Mouse (Mus musculus) v-Abl transformed pro-B cells (cell line): ENCODE measurements around the gene Dlx5.

Experiments used
- in situ Hi-C, 2 experiments: fragments of 400-800 bp; cut with MboI; formaldehyde crosslinking; loops; one replicate each; pipeline ENCODE4 v1.15.1; 2025; ENCODE audit not compliant: unreplicated experiment in 2 of 2

The Dlx5 gene

DNA sequence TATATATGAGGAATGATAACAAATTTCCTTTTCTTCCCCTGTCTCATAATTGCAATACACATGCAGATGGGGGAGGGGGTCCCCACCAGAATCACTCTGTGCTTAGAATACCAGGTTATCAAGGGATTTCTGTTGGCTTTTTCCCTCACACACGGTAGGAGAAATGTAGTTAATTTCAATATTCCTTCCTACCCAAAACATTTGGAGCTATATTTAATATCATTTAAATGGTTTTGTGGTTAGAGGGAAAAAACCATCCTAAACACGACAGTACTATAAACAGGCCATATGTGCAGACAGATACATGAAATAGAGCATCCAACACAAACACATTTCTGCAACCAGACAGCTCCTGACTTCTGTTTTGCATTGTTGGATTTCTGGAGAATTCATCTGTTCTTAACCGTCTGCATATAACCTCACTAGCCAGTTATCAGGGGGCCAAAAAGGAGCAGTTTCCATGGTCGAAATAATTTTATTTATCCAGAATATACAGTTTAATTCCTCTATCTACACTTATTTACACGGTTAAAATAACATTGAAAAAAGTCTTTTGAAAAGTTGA is 4.5 kb downstream of the Dlx5 start:
- in situ Hi-C loops = no loop called here

DNA sequence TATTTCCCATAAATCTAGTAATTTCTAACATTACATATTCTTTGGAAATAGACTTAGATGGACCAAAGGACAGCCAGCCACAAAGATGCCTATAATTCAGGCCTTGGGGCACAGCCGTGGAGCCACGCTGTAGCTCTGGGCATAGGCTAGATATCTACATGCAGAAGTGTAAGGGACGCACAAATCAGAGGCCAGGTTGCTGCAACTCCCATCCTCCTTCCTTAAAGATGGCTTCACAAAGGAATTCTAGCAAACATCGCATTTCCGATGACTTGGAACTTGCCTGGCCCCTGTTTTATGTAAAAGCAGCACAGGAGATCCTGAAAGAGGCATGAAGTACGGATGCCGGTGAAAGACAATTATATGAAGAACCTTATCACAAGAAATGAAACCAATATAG is 5.2 kb downstream of the Dlx5 start:
- in situ Hi-C loops = no loop called here

DNA sequence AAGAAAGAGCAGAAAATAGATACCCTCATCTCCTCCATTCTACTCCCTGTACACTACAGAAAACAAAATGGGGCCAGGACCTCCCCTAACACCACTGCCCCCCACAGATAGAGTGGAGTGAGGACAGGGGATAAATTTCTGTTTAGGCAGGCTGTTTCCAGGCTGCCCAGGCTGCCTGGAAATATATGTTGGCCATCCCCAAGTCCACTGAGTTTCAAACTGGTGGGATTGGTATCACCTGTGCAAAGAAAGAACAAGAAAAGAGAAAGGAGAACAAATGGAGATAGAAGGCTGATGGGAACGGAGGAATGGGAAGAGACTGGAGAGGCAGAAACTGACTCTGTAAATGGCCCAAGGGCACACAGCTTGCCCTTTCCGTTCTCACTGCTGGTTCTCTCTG is 5.7 kb downstream of the Dlx5 start:
- in situ Hi-C loops = no loop called here

DNA sequence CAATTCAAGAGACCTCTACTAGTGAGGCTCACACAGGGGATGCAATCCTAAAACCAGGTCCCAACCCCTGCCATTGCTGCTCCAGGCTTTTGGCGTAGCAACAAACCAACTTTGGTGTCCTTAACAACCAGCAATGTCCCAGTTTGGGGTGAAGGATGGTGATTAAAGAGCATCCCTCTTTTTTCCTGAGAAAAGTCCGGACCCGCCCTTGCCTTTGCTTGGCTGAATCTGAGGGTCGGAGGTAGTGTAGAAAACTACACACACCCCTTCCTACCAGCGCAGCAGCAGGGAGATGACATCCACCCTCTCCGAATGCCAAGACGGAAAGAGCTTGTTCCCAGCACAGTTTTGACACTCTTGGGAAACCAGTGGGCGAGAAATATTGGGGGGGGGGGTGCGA is 6.2 kb downstream of the Dlx5 start:
- in situ Hi-C loops = no loop called here

DNA sequence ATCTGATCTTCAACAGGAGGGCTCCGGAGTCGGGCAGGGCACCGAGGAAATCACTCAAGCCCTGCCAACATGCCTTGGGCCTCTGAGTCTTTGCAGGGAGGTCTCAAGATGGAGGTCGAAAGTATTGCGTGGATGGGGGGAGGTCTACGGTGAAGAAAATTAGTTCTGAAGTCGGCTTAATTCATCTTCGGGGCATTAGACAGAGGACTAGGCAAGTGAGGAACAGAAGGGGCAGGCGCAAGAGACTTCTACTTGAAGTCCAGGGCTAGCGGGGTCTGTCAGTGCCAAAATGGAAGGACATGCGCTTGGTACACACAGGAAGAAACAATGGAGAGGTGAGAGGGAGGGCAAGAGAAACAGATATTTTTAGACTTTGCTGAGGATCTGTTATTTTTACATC is 6.7 kb downstream of the Dlx5 start:
- in situ Hi-C loops = no loop called here

DNA sequence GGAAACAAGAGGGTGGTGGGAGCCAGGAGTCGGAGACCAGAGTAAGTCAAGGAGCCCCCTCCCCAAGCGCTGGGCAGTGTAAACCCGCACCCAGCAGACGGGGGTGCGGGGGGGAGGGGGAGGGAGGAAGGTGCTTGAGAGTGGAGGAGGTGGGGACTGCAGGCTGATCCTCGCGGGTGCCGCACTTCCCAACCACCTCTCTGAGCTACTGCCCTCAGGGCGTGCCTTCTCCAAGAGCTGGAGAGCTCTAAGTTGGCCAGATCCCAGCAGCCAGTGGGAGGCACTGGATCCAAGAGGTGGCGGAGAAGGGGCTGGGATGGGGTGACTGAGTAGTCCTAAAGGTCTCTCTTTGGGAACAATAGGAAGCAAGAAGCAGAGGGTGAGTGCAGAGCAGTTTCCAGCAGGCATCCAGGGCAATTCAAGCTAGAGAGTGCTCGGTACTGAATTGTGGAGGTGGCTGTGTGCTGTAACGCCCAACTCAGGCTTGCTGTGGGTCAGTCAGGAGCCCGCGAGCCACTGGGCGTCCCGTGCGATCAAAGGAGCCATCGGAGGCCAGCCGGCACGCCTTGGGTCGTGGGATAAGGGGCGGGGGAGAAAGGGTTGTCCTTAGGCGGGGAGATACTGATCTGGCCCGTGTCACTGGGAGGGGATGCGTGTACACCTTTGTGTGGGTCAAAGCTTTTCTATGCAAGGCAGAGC is 7.7 kb downstream of the Dlx5 start:
- in situ Hi-C loops = no loop called here

DNA sequence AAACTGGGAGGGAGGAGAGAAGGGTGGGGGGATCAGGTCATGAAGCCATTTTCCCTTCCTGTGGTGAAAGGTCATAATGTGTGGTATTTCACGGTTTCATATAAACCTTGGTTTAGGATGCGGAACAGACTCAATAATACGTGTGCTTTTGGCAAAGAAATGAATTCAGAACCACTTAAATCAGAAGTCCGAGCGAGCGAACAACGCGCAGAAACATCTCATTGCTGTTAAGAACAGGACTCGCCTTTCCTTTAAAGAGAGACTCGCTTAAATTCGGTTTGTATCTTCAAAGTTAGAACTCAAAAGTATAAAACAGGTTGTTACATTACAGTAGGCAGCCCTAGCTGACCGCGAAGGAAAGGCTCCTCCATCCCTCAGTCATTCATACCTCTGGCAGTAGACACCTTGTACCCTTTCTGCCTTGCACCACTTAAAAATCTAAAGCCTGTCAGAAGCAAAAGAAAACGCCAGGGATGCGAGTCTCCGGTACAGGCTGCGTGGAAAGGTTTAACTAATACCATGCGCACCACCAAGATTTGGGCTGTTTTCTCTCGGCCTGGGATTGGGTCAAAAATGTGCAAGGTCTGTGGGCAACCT is 8.3 kb downstream of the Dlx5 start:
- in situ Hi-C loops = no loop called here

DNA sequence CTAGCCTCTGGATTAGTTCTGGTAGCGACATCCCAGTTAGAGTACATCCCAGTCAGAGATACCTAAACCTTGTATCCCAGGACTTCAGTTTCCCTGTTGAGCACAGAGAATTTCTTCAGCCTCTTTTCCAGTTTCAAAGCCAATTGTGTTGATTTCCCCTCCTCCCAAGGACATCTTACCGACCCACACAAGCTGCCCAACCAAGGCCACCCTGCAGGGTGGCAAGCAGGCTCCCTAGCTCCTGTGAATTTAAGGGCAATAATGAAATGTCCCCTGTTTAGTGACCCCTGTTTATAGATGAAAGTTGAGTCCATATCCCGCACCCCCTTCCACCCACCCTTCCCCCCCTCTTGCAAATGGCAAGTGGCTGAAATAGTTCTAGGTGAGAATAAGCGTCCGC is 9.0 kb downstream of the Dlx5 start:
- in situ Hi-C loops = no loop called here

DNA sequence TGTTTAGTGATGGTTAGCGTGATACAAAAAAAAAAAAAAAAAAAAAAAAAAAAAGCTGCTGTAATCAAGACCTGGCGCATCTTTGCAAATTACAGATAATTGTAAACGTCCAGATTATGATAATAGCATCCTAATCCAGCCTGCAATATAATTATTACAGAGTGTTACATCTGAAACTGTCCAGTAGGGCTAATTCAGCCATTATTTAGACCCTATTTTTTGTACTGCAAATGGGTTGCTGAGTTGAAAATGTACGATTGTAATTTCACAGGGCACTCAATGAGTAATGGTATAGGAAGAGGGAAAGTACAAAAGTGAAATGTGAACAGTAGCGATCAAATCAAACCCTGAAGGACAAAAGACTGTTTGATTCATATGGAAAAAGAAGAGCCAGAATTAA is 10.2 kb downstream of the Dlx5 start:
- in situ Hi-C loops = no loop called here

DNA sequence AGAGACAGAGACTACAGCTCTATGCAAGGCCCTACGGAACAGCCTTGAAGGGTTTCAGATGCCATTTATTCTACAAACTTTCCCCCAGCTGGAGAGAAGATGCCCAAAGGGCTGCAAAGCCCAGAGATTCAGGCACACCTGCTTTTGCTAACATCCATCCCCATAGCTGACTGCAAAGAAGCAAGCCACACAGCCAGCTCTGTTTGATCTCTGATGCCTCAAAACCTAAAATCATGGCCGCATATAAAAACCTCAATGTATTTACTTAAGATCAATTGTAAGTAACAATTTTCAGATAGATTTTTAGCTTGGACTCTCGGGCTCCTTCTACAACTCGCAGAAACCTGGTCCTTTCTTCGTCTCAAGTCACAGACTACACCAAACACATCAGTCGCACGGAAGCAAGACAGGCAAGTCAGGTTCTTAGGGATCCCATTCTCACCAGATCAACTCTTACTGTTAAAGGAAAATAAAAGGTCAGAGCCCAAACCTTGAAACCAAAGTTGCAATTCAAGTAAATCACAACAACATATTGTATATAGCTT is 10.9 kb downstream of the Dlx5 start:
- in situ Hi-C loops = no loop called here

DNA sequence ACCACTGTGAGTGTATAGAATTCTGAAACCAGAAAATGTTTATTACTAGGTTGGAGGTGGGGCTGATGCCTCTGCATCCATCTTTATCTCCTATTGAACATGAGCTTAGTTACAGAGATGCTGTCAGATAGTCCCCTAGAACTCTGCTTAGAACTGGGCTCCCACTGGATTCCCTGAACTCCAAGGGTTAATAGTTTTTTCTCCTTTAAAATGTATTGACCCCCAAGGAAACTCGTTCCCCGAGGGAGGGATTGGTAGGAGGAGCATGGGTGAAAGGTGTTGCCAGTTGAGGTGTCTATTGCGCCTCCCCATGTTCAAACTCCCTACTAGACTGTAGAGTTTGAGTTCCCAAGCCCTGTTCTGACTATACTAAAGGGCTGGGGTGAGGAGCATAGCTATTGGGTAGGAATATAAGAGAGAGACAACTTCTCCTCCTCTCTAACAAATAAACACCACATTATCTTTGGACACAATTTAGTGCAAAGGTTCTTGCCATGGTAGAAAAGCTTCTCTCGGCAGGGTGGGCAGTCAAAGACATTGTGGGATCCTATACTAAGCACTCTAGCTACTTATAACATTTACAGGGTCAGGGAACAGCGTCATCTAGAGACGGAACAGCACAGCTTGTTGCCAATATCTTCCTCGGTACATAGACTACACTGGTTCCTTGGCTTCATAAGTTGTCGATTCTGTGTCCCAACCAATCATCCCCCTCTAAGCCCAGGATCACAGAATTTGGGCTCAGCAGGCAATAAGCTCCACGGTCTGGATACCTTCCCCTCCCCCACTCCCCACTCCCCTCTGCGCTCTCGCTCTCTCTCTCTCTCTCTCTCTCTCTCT is 11.7 kb downstream of the Dlx5 start:
- in situ Hi-C loops = no loop called here

DNA sequence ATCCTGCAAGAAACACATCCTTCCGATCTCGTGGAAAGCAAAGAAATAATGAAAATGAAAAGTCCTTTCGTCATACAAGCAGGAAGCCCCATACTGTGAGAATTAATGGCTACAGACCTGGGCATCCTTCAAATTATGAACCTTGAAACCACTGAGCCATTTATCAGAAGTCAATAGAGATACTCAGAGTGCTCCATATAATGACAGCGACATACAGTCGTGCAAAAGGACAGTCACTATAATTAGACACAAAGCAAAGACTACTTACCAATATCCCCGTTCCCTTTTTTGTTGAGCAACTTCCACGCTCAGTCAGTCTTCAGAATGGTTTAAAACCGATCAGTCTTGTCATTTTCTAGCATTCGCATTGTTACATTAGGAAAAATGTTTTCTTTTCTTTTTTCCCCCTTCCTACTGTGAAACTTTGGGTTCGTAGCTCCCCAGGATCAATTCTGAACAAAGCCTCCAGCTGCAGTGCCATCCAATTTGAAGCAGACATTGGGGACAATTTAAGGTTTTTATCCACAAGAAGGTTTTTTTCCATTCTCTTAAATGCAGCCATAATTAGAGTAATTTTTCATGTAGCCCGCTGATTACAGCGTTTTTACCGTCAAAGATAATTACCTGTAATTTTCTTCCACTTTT is 12.7 kb downstream of the Dlx5 start:
- in situ Hi-C loops = no loop called here

DNA sequence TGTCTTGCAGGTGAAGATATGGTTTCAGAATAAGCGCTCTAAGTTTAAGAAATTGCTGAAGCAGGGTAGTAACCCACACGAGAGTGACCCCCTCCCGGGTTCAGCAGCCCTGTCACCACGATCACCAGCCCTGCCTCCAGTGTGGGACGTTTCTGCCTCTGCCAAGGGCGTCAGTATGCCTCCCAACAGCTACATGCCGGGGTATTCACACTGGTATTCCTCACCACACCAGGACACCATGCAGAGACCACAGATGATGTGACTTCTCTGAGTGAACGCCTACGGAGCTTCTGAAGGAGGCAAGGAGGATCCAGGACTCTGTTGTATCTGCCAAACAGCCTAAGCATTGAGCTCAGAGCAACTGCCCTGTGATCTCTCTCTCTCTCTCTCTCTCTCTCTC is 14.9 kb downstream of the Dlx5 start:
- in situ Hi-C loops = no loop called here

DNA sequence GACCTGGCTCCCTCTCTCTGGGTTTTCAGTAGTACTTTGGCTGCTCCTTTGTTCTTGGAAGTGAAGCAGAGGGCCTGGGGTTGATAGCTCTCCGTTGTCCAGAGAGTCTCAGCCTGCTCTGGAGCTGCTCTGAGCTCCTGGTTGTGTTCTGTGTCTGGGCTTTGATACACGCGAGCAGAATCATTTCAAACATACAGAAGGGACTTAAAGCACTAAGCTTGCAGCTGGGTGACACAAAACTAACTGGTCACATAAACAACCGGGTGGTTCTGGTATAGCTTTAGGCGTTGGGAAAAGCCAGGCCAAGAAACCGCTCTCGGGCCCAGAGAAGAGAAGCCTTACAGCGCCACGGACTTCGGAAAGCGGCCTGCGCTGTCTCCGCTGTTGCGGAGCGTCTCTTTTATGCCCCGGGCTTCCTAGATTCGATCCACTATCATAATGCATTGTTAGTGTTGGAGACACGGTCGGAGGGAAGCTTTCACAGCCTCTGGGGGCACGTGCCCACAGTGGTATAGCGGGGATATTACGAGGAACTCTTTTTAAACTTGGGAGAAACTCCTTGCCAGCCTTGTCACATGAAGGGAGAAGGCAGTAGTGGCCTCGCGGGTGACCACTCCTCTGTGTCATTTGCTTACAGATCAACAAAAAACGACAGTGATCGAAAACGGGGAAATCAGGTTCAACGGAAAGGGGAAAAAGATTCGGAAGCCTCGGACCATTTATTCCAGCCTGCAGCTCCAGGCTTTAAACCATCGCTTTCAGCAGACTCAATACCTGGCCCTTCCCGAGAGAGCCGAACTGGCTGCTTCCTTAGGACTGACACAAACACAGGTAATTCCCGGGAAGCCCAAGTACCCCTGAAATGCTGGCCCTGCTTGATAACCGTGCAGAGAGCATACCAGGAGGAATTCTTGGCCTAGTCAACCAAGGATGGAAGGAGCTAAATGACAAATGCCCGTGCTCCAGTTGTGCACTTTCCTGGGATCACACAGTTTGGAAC is 17.1 kb downstream of the Dlx5 start:
- in situ Hi-C loops = no loop called here

DNA sequence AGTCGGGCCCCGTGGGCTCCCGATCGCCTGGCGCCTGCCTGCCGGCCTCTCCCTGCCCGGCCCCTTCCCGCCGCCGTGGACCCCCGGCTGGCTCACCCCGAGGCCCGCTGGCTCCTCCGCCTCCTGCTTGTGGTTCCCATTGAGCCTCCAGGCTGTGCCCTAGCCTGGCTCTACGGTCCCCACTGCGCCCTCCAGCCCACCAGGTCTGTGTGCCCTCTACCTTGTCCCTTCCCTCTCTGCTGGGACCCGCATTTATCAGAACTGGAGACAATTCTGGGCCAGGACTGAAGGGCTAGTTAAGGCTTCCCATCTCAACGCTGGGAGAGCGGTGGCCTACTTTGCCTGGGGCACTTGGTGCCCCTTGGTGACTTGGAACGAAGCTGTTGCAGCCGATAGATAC is 17.9 kb downstream of the Dlx5 start:
- in situ Hi-C loops = no loop called here

DNA sequence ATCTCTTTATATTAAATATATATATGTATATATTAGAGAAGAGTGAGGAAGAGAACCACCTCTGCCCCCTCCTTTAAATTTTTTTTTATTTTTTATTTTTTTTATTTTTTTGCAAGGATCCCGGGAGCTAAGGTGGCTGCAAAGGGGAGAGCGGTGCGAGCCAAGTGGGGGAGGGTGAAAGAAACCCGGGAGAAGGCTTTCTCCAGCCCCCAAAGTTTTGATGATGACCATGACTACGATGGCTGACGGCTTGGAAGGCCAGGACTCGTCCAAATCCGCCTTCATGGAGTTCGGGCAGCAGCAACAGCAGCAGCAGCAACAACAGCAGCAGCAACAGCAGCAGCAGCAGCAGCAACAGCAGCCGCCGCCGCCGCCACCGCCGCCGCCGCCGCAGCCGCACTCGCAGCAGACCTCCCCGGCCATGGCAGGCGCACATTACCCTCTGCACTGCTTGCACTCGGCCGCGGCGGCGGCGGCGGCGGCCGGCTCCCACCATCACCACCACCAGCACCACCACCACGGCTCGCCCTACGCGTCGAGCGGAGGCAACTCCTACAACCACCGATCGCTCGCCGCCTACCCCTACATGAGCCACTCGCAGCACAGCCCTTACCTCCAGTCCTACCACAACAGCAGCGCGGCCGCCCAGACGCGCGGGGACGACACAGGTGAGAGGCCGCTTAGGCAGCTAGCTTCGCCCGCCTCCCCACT is 18.6 kb downstream of the Dlx5 start, which contains the start of gene Dlx6:
Gene Dlx6, plus strand, starts transcription at position 175 of the 711 bp plus-strand sequence.
- in situ Hi-C loops = no loop called here

DNA sequence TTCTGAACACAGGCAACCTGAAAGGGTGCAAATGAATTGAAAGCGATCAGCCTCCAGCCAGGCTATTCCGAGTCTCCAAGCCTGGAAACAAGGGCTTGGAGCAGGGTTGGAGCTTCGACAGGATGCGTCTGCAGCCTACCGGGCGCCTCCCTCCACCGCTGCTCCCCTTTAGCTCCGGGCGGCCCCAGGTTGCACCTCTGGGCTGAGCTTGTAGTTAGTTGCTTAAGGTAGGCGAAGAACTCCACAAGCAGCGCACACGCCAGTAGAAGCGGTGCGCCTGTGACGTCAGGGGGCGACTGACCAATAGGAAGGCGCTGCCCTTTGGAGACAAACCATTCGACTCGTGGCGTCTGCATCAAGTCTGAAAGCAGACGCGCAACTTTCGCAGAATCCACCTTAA is 19.3 kb downstream of the Dlx5 start:
- in situ Hi-C loops = no loop called here

DNA sequence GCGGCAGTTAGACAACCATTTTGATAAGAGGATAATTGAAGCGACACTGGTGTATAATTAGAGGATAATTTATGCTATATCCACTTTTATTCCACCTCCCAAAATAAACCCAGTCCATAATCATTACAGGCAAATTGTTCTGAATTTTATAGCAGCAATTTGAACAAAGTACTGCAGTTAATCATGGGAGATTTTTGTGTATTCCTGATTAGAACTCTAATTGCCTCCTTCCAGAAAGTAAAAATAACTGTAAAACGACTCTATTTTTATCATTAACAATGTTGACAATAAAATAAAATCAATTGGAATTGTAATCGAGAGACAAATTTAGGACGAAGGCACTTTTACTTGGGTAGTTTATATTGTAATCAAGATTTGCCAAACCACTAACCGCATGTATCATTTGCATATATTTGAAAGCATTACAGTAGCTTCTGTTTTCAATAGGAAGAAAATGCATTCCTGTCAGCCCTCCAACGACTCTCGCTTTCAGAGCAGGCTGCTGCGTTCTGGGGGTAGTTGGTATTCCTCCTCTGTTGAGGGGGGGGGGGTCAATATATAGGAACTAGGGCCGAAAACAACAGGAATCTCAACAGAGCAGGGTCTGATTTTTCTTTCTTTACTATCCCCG is 20.0 kb downstream of the Dlx5 start:
- in situ Hi-C loops = no loop called here
